Mouse (Mus musculus) hindbrain, embryonic 14.5 days (tissue): Measurements from ENCODE around the gene Trpt1. TPM values are rescaled to one million over a fixed set of nuclear protein-coding genes. Genes with fewer than 3 reads are reported as not detected.

Experiments used
- ATAC-seq: fragments of 200-750 bp; cut with Nextera tagmentation; 2 replicates; pipeline ENCODE4 v1.8.0; 2017; ENCODE audit warnings: moderate number of reproducible peaks, mild to moderate bottlenecking, moderate TSS enrichment, moderate library complexity; ENCODE audit not compliant: low FRiP score
- DNase-seq: peaks from one replicate; pipeline ENCODE4 v3.0.0-alpha.2; 2015; ENCODE audit warnings: low spot score
- H3K27ac ChIP-seq: fragments of 300-500 bp; sonication (generic); 2 replicates; pipeline ENCODE4 v1.5.1; 2014; ENCODE audit warnings: mild to moderate bottlenecking, moderate library complexity
- H3K27me3 ChIP-seq: fragments of 300-500 bp; sonication (generic); 2 replicates; pipeline ENCODE4 v1.6.1; 2014; ENCODE audit warnings: mild to moderate bottlenecking, low read length, mixed read lengths; ENCODE audit not compliant: control insufficient read depth, insufficient read depth
- H3K36me3 ChIP-seq: fragments of 300-500 bp; sonication (generic); replicated peaks from 2 replicates; pipeline ENCODE4 v1.6.1; 2014; ENCODE audit not compliant: control insufficient read depth, insufficient read depth
- H3K4me1 ChIP-seq: fragments of 300-500 bp; sonication (generic); replicated peaks from 2 replicates; pipeline ENCODE4 v1.6.1; 2014; ENCODE audit warnings: antibody characterized with exemption, low read length, mixed read lengths; ENCODE audit not compliant: control insufficient read depth, insufficient read depth
- H3K4me2 ChIP-seq: fragments of 300-500 bp; sonication (generic); replicated peaks from 2 replicates; pipeline ENCODE4 v1.6.1; 2014; ENCODE audit warnings: mild to moderate bottlenecking, moderate library complexity
- H3K4me3 ChIP-seq: fragments of 300-500 bp; sonication (generic); replicated peaks from 2 replicates; pipeline ENCODE4 v1.5.1; 2014; ENCODE audit warnings: mild to moderate bottlenecking, low read length
- H3K9ac ChIP-seq: fragments of 300-500 bp; sonication (generic); 2 replicates; pipeline ENCODE4 v1.6.1; 2014
- H3K9me3 ChIP-seq: fragments of 300-500 bp; sonication (generic); 2 replicates; pipeline ENCODE4 v1.6.1; 2016; ENCODE audit warnings: low read length; ENCODE audit not compliant: control insufficient read depth
- WGBS: fragments of 180-500 bp; shearing (Covaris S2); extraction: QIAGEN DNeasy Blood & Tissue Kit; methylation state at CpG from one replicate; pipeline ENCODE4 v1.1.7; 2014; 5-methylcytosine and 5-hydroxymethylcytosine counted together
- polyA plus RNA-seq: library from polyadenylated mRNA; unstranded; fragments of >200 nt; fragmentation: Nextera tagmentation; extraction: Ambion mirVana; gene quantifications from 2 replicates; pipeline ENCODE4 v1.2.1, GENCODE M21; 2014

The Trpt1 gene
- polyA plus RNA-seq, 1 experiment from 2014 or later, result 17.8 TPM

DNA sequence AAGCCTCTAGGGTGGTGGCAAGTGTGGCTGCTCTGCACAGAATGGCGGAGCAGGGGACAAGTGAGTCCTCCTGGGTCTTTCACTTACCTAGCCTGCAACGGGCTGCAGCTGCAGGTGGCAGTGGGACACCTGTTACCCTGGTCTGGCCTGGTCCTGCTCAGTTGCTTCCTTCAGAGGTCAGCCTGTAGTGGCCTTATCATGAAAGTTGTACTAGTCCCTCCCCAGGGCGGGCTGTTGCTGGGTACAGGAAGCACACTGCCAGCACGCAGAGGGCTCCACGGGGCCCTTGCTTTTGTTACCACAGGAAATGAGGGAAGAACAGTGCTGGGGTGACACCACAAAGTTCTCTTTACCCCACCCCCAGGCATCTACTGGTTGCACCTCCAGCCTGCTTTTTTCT lies 23.3 kb downstream of the Trpt1 start, which contains the start of gene Fermt3:
Gene Fermt3 (minus strand): TSS at position 279 of the 400 bp plus-strand sequence.
- DNase-seq (no peak), ATAC-seq (no peak)
- peaks cover 61% of the 10 kb centered on the region for H3K36me3 ChIP-seq
- H3K9me3 ChIP-seq, result no peaks in the 10 kb centered on the region
- H3K27me3 ChIP-seq, result no peaks in the 10 kb centered on the region
- no peak within 1 kb of the TSS for H3K9ac ChIP-seq
- H3K4me3 ChIP-seq, result no peak within 1 kb of the TSS
- no peak within 1 kb of the TSS for H3K27ac ChIP-seq
- WGBS, result 91% methylated on average over 5 of the region's 5 CpGs
- no peaks in the 10 kb centered on the region for H3K4me1 ChIP-seq
- no peak within 1 kb of the TSS for H3K4me2 ChIP-seq

DNA sequence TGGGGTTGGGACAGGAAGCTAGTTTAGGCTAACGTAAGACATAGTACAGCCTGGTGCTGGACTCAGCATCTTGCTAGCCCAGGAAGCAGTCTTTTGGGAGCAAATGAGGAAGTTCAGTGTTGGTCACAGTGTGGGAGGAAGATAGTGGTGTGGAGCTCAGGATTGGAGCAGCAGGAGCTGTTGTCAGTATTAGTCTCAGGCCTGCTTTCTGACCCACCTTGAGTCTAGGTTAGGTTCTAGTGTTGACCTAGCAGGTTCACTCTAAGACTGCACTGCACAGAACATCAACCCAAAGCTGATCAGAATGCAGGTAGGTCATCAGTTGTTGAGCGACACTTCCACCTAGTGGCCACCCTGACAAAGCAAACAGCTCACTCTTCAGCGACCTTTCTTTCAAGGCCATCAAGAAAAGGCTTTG lies 24.3 kb downstream of the Trpt1 start:
- ATAC-seq (peak; percentile 70; the same call in 1 of the 2 replicates), DNase-seq (peak; percentile 61)
- Histone ChIP-seq H3K9me3 (no peaks in the 10 kb centered on the region), H3K27me3 (no peaks in the 10 kb centered on the region), H3K9ac (no peak overlapping the region), H3K36me3 (peaks cover 72% of the 10 kb centered on the region), H3K4me2 (no peak overlapping the region), H3K27ac (no peak overlapping the region), H3K4me3 (no peak overlapping the region), H3K4me1 (no peaks in the 10 kb centered on the region)
- 48% methylated on average over 3 of the region's 3 CpGs for WGBS

DNA sequence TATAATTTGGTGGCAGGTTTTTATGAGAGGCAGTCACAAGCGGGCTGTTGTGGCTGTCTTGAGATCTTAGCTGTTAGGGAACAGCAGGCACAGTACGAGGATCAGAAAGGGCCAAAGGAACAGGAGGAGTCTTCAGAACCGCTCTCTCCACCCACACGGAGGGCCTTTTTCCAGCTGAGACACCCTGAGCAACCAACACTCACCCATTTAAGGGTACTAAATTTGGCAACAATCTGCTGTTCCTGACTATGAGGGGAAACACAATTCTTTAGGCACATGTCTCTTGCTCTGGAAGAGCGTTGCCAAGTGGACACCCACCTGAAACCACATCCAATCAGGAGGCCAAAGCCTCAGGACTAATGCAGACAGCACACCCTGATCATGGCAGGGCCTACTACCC lies 33.6 kb downstream of the Trpt1 start:
- no peak overlapping the region for H3K9ac ChIP-seq
- no peak for ATAC-seq
- H3K27me3 ChIP-seq, result no peaks in the 10 kb centered on the region
- 97% methylated on average over 5 of the region's 5 CpGs for WGBS
- H3K36me3 ChIP-seq, result peaks cover 97% of the 10 kb centered on the region
- no peaks in the 10 kb centered on the region for H3K4me1 ChIP-seq
- DNase-seq, result no peak
- no peak overlapping the region for H3K4me3 ChIP-seq
- no peak overlapping the region for H3K4me2 ChIP-seq
- H3K9me3 ChIP-seq, result no peaks in the 10 kb centered on the region
- H3K27ac ChIP-seq, result no peak overlapping the region

DNA sequence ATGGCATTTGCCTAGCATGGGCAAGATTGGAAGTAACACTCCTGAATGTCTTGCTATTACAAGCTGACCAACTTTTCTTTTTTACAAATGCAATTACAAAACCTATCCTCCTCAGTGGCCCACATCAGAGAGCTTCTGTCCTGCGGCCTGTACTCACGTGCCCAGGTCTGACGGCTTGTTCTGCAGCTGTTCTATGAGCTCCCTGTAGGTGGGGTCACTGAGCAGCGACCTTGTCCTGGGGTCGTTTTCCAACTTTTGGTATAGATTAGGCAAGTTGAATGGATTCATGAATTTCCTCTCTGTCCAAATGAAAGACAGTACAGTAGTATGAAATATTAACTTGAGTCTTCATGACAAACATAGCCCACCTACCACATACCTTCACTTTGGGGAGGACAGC lies 38.1 kb downstream of the Trpt1 start:
- H3K4me1 ChIP-seq, result peaks cover 19% of the 10 kb centered on the region
- H3K4me2 ChIP-seq, result no peak overlapping the region
- H3K9me3 ChIP-seq, result no peaks in the 10 kb centered on the region
- no peak for DNase-seq
- no peak overlapping the region for H3K4me3 ChIP-seq
- no peak overlapping the region for H3K27ac ChIP-seq
- H3K36me3 ChIP-seq, result peaks cover 69% of the 10 kb centered on the region
- 95% methylated on average over 5 of the region's 5 CpGs for WGBS
- no peak for ATAC-seq
- no peaks in the 10 kb centered on the region for H3K27me3 ChIP-seq
- H3K9ac ChIP-seq, result no peak overlapping the region

DNA sequence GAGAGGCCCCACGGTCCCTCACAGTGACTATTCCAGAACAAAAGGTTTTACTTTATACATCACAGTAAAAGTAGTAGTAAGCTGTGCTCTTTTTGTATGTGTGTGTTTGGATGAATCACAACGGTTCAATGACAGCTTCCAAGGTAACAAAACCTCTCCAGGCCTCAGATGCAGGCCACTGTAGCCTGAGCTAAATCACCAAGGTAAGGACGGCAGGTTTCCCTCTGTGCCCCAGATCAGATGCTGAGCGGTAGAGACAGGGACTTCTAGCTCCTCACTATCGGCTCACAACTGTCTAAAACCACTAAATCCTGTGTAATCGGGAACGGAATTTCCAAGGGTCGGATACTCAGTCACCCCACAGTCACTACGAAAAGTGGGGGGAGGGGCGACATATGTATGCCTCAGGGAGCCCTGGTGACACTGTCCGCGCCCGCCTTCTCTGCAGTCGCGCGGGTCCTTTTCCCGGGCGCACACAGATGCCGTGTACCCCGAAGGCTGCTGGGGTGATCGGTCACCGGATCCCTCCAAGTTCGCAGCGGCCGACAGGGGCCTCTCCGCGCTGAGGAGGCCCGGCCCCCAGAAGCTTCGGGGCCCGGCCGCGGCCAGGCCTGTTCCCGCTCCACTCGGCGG lies 43.3 kb downstream of the Trpt1 start:
- Histone ChIP-seq H3K4me1 (peaks cover 25% of the 10 kb centered on the region), H3K36me3 (peaks cover 18% of the 10 kb centered on the region), H3K27me3 (no peaks in the 10 kb centered on the region), H3K9ac (peak overlapping the region; percentile 91), H3K27ac (peak overlapping the region; percentile 92), H3K9me3 (no peaks in the 10 kb centered on the region), H3K4me2 (peak overlapping the region; percentile 89), H3K4me3 (peak overlapping the region; percentile 84)
- ATAC-seq (peak; percentile 1; the same call in 1 of the 2 replicates), DNase-seq (peak; percentile 66)
- 1% methylated on average over 35 of the region's 35 CpGs for WGBS

DNA sequence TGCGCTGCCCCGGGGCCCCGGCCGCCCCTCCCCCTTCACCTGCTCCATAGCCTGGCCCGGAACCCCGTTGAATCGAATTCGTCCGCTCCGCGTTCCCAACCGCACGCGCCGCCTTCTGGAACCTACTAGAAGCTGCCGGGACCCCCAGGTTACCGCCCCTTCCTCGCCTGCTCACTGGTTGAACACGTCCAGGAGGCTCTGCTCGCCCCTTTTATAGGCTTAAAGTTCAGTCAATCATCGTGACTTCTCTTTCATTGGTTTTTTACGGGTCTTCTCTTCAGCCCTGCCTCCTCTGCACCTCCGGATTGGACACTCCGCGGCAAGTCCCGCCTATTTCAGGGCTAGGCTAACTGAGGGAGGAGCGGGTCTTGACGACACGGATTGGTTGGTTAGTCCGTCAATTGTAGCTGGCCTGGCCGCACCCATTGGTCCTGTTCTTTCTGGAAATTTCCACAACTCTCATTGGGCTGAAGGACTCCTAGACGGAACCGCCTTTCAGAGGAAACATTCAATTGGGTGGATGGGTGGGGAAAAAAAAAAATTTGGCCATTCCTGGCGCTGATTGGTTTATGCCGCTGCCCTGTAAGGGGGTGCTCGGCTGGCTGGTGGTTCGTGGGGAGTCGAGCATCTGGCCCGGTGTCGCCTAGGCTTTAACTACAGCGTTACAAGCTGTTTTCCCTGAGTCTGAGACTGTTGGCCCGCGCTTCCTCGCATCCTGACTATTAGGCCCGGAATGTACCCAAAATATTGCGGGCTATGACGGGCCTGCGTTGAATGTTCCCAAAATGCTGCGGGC lies 44.1 kb downstream of the Trpt1 start, which contains the start of gene Stip1:
Gene Stip1 (minus strand): TSS at position 127 of the 796 bp plus-strand sequence.
- Histone ChIP-seq H3K4me3 (peak within 1 kb of the TSS; percentile 84), H3K9ac (peak within 1 kb of the TSS; percentile 91), H3K27ac (peak within 1 kb of the TSS; percentile 95), H3K36me3 (peaks cover 11% of the 10 kb centered on the region), H3K9me3 (no peaks in the 10 kb centered on the region), H3K4me1 (peaks cover 25% of the 10 kb centered on the region), H3K4me2 (peak within 1 kb of the TSS; percentile 89), H3K27me3 (no peaks in the 10 kb centered on the region)
- WGBS, result under 1% methylated on average over 49 of the region's 49 CpGs
- peak; percentile 98 for DNase-seq
- peak; percentile 99 for ATAC-seq

DNA sequence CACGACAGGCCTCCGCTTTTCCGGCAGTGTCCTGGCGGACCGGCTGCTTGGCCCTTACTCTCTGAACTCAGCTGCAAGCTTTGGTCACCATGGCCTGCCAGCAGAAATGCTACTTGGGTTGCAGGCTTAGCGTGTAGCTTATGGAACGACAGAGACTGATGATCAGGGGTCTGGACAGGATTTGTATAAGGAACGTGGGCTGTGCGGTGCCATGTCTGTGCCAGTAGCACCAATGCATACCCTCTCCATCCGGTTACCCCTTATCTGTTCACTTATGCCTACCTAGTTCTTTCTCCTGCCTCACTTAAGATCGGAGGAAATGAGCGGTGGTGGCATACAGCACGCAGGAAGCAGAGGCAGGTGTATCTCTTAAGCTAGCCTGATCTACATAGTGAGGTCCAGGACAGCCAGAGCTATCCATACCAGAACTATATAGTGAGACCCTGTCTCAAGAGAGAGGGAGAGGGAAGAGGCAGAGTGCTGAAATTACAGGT lies 44.8 kb downstream of the Trpt1 start:
- no peaks in the 10 kb centered on the region for H3K27me3 ChIP-seq
- DNase-seq (peak; percentile 54), ATAC-seq (no peak)
- no peaks in the 10 kb centered on the region for H3K9me3 ChIP-seq
- H3K36me3 ChIP-seq, result peaks cover 5% of the 10 kb centered on the region; the same call in 1 of the 2 replicates
- peaks cover 25% of the 10 kb centered on the region for H3K4me1 ChIP-seq
- WGBS, result 25% methylated on average over 13 of the region's 13 CpGs
- peak overlapping the region; percentile 95 for H3K27ac ChIP-seq
- H3K4me2 ChIP-seq, result peak overlapping the region; percentile 86
- H3K9ac ChIP-seq, result peak overlapping the region; percentile 67
- H3K4me3 ChIP-seq, result peak overlapping the region; percentile 43

GRCm38 (mm10) chr19:7041171-7041570 lies 45.2 kb downstream of the Trpt1 start:
- no peaks in the 10 kb centered on the region for H3K9me3 ChIP-seq
- H3K4me2 ChIP-seq, result peak overlapping the region; percentile 86
- H3K4me3 ChIP-seq, result peak overlapping the region; percentile 43; the same call in 1 of the 2 replicates
- DNase-seq (no peak), ATAC-seq (no peak)
- WGBS, result 90% methylated on average over 2 of the region's 2 CpGs
- H3K36me3 ChIP-seq, result 0 out of 2 replicates have a peak, but pooled peaks cover 4% of the 10 kb centered on the region
- peaks cover 25% of the 10 kb centered on the region for H3K4me1 ChIP-seq
- peak overlapping the region; percentile 95 for H3K27ac ChIP-seq
- peak overlapping the region; percentile 67; the same call in 1 of the 2 replicates for H3K9ac ChIP-seq
- H3K27me3 ChIP-seq, result no peaks in the 10 kb centered on the region

DNA sequence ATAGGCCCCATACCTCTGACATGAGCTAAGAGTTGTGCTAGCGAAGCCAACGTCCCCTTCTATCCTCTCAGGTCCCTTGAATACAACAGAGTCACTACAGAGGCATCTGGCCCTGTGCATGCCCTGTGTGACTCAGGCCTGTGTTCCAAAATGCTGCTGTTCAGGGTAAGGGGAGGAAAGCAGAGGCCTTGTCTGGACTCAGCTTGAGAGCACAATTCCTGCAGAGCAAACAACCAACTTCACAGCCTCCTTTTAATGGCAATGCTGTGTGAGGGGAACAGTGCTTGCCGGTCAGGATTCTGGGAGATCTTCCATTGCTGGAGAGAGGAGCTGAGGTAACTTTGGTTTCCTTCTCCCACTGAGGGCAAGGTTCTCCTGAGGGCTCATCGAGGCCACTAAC lies 48.3 kb downstream of the Trpt1 start:
- H3K4me2 ChIP-seq, result no peak overlapping the region
- no peak overlapping the region for H3K9ac ChIP-seq
- no peaks in the 10 kb centered on the region for H3K27me3 ChIP-seq
- H3K4me3 ChIP-seq, result no peak overlapping the region
- H3K4me1 ChIP-seq, result peaks cover 5% of the 10 kb centered on the region; the same call in 1 of the 2 replicates
- no peak for ATAC-seq
- no peak for DNase-seq
- H3K27ac ChIP-seq, result no peak overlapping the region
- H3K36me3 ChIP-seq, result no peaks in the 10 kb centered on the region
- no peaks in the 10 kb centered on the region for H3K9me3 ChIP-seq
- 73% methylated on average over 4 of the region's 4 CpGs for WGBS
